Mouse (Mus musculus) heart, embryonic 13.5 days (tissue): Measurements from ENCODE around the gene Atp6v1b1. TPM values are rescaled to one million over a fixed set of nuclear protein-coding genes. Genes with fewer than 3 reads are reported as not detected.
"Not testable (repeated sequence)": the region's sequence is repeated elsewhere in the genome, so short reads cannot be mapped to it uniquely, and the experiment has no call there.

Source experiments
- ATAC-seq: fragments of 200-750 bp; cut with Nextera tagmentation; 2 replicates; pipeline ENCODE4 v1.8.0; 2017; ENCODE audit warnings: moderate TSS enrichment; ENCODE audit not compliant: insufficient number of reproducible peaks, low FRiP score, low TSS enrichment; ENCODE audit errors: extremely low read depth
- H3K27ac ChIP-seq: fragments of 300-500 bp; sonication (generic); replicated peaks from 2 replicates; pipeline ENCODE4 v1.5.1; 2015; ENCODE audit warnings: moderate library complexity, mild to moderate bottlenecking, inconsistent platforms
- H3K27me3 ChIP-seq: fragments of 300-500 bp; sonication (generic); replicated peaks from 2 replicates; pipeline ENCODE4 v1.6.1; 2015; ENCODE audit warnings: mild to moderate bottlenecking, inconsistent platforms
- H3K36me3 ChIP-seq: fragments of 300-500 bp; sonication (generic); 2 replicates; pipeline ENCODE4 v1.6.1; 2015; ENCODE audit warnings: mild to moderate bottlenecking, inconsistent platforms
- H3K4me1 ChIP-seq: fragments of 300-500 bp; sonication (generic); 2 replicates; pipeline ENCODE4 v1.6.1; 2015; ENCODE audit warnings: inconsistent platforms
- H3K4me2 ChIP-seq: fragments of 300-500 bp; sonication (generic); 2 replicates; pipeline ENCODE4 v1.6.1; 2015; ENCODE audit warnings: inconsistent platforms, mild to moderate bottlenecking, moderate library complexity
- H3K4me3 ChIP-seq: fragments of 300-500 bp; sonication (generic); 2 replicates; pipeline ENCODE4 v1.5.1; 2015; ENCODE audit warnings: moderate library complexity, mild to moderate bottlenecking, inconsistent platforms
- H3K9ac ChIP-seq: fragments of 300-500 bp; sonication (generic); 2 replicates; pipeline ENCODE4 v1.6.1; 2015; ENCODE audit warnings: inconsistent platforms, mild to moderate bottlenecking, moderate library complexity
- H3K9me3 ChIP-seq: fragments of 300-500 bp; sonication (generic); 2 replicates; pipeline ENCODE4 v1.6.1; 2016; ENCODE audit warnings: inconsistent platforms
- WGBS: fragments of 180-500 bp; shearing (Covaris S2); methylation state at CpG from one replicate; pipeline ENCODE4 v1.1.7; 2015; ENCODE audit warnings: mixed read lengths; 5-methylcytosine and 5-hydroxymethylcytosine counted together
- polyA plus RNA-seq: library from polyadenylated mRNA; unstranded; fragments of >200 nt; fragmentation: Nextera tagmentation; extraction: Ambion mirVana; gene quantifications from 2 replicates; pipeline ENCODE4 v1.2.1, GENCODE M21; 2015

The Atp6v1b1 gene
- polyA plus RNA-seq, 1 experiment from 2014 or later = not detected

DNA sequence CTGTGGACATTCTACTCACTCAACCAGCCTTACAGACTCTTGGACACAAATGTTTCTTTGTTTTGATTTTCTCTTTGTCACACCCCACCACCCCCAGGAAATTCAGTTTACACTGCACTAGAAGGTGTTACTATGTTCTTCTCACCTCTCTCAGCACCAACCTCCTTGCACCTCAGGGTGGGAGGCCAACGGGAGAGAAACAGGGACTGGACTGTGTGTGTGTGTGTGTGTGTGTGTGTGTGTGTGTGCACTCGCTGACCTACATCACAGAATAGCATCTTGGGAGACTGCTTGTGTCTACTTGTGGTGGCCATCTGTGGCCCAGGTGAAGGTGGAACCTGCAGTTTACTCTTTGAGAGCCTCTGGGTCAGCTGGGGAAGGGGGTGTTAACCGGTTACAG is 43.6 kb downstream of the Atp6v1b1 start:
- Histone ChIP-seq H3K4me1 (peaks cover 6% of the 10 kb centered on the region; the same call in 1 of the 2 replicates), H3K4me2 (no peak overlapping the region), H3K27ac (no peak overlapping the region), H3K36me3 (no peaks in the 10 kb centered on the region), H3K4me3 (no peak overlapping the region), H3K27me3 (peaks cover 7% of the 10 kb centered on the region; the same call in 1 of the 2 replicates), H3K9me3 (no peaks in the 10 kb centered on the region), H3K9ac (no peak overlapping the region)
- no peak for ATAC-seq
- 62% methylated on average over 3 of the region's 3 CpGs for WGBS

DNA sequence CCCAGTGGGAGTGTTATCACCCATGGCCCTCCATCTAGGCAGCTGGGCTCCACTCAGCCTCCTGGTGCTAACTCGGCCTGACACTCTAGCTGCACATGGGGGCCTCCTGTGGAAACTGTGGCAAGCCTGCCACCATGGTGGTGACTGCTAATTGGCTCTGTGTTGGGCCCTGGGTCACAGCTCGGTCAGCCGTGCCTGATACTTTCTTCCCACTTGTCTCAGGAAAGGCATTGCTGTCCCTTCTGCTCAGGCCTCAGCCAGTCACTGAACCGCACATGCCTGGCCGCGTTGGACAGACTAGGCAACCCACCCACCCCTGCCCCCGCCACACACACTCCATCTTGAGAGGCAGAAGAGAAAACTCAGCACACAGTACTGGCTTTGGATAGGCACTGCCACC is 45.8 kb downstream of the Atp6v1b1 start:
- Histone ChIP-seq H3K4me1 (peaks cover 10% of the 10 kb centered on the region; the same call in 1 of the 2 replicates), H3K9ac (no peak overlapping the region), H3K9me3 (no peaks in the 10 kb centered on the region), H3K27me3 (peaks cover 7% of the 10 kb centered on the region; the same call in 1 of the 2 replicates), H3K27ac (no peak overlapping the region), H3K4me3 (no peak overlapping the region), H3K36me3 (no peaks in the 10 kb centered on the region), H3K4me2 (no peak overlapping the region)
- 54% methylated on average over 7 of the region's 7 CpGs for WGBS
- ATAC-seq = no peak

DNA sequence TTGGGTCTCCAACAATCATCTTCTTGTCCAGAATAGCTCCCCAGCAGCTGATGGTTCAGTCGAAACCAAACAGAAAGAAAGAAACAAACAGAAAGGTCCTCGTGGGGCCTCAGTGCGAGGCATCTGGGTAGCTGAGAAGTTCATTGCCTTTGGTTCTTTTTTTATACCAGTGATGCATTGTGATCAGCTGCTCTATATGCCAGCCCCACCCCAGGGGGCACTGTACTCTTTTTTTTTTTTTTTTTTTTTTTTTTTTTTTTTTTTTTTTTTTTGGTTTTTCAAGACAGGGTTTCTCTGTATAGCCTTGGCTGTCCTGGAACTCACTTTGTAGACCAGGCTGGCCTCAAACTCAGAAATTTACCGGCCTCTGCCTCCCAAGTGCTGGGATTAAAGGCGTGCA is 47.7 kb downstream of the Atp6v1b1 start:
- H3K9ac ChIP-seq, H3K27ac ChIP-seq, H3K4me2 ChIP-seq, H3K27me3 ChIP-seq, H3K36me3 ChIP-seq, H3K4me3 ChIP-seq, H3K9me3 ChIP-seq, ATAC-seq: not testable (repeated sequence)
- 83% methylated on average over 5 of the region's 5 CpGs for WGBS
- H3K4me1 ChIP-seq = peaks cover 17% of the 10 kb centered on the region

DNA sequence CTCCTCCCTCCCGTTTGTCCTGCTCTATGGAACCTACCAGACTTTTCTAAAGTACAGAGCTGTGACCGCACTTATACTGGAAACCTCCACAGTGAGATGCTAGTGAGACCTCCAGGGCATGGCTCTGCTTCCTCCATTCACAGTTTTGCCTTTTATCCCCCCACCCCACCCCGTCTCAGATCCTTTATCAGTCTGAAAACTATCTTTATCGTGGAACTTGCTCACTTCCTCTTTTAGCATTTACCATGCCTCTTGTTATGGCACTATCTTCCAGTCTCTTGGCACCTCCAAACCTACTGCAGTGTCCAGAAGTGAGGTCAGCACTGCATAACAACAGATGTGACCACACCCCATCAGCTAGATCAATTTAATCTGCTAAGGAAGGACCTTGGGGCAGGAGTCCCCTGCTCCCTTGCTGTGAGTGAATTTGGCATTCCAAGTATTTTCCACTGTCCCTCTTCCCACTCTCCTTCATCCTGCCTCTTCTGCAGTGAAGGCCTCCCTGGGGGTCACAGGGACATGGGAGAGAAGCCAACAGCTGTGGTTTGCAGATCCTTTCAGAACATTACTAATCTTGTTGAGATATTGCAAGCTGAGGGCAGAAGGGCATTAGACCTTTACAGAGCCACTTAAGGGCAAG is 48.6 kb downstream of the Atp6v1b1 start:
- 41% methylated on average over 4 of the region's 4 CpGs for WGBS
- peaks cover 19% of the 10 kb centered on the region for H3K4me1 ChIP-seq
- 0 out of 2 replicates have a peak overlapping the region, but pooled peaks have one; percentile 5 for H3K9ac ChIP-seq
- H3K36me3 ChIP-seq = no peaks in the 10 kb centered on the region
- H3K4me3 ChIP-seq = no peak overlapping the region
- no peak for ATAC-seq
- H3K27ac ChIP-seq = no peak overlapping the region; the same call in 1 of the 2 replicates
- H3K9me3 ChIP-seq = no peaks in the 10 kb centered on the region
- no peak overlapping the region for H3K4me2 ChIP-seq
- H3K27me3 ChIP-seq = no peaks in the 10 kb centered on the region

DNA sequence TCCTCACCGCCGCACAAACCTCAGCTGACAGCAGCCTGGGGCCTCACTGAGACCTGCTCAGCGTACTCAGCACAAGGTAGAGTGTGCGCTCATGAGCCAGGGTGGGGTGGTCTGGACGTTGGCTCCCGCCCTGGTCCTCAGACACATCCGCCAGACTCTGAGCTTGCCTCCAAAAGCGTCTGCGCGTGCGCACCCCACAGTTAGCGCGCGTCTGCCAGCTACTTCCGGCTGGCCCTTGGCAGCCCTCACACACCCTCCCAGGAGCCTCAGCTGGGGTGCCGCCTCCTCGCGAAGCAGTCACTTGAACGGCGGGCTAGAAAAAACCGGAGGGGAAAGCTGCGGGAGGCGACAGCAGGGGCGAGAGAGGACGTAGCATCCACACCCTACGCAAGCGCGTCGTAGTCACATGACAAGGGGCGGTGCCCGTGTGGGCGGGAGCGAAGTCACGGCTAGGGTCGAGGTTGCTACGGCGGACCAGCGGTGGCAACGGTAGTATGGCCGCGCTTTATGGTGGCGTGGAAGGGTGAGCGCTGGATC is 52.0 kb downstream of the Atp6v1b1 start, which contains the start of gene Nagk:
Nagk (plus strand) TSS at position 223 of the 537 bp plus-strand sequence.
- no peaks in the 10 kb centered on the region for H3K9me3 ChIP-seq
- H3K27ac ChIP-seq = peak within 1 kb of the TSS; percentile 97
- ATAC-seq = peak; percentile 96
- H3K4me2 ChIP-seq = peak within 1 kb of the TSS; percentile 94
- H3K4me1 ChIP-seq = peaks cover 19% of the 10 kb centered on the region
- H3K9ac ChIP-seq = peak within 1 kb of the TSS; percentile 93
- H3K36me3 ChIP-seq = peaks cover 24% of the 10 kb centered on the region
- under 1% methylated on average over 43 of the region's 43 CpGs for WGBS
- no peaks in the 10 kb centered on the region for H3K27me3 ChIP-seq
- peak within 1 kb of the TSS; percentile 85 for H3K4me3 ChIP-seq

DNA sequence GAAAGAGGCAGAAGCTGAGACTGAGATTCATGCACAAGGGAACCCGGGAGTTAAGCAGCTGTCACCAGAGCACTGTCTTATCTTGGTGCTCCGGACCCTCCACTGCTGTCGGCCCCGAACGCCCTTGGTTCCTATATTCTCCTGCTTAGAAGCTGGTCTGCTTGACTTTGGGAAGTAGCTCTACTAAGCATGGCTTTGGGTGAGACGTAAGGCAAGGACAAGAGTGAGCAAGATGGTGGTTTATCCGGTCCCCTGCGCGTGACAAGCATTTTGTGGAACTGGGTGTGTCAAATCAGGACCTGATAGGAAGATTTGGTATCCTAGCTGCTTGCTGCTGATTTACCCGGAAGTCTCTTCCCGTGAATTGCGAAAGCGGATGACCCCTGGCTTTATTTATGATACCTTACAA is 52.7 kb downstream of the Atp6v1b1 start:
- WGBS = 6% methylated on average over 13 of the region's 13 CpGs
- Histone ChIP-seq H3K9ac (peak overlapping the region; percentile 93), H3K27ac (peak overlapping the region; percentile 97), H3K27me3 (no peaks in the 10 kb centered on the region), H3K4me1 (peaks cover 19% of the 10 kb centered on the region), H3K4me3 (peak overlapping the region; percentile 85), H3K4me2 (peak overlapping the region; percentile 94), H3K36me3 (peaks cover 31% of the 10 kb centered on the region), H3K9me3 (no peaks in the 10 kb centered on the region)
- peak; percentile 7; the same call in 1 of the 2 replicates for ATAC-seq

DNA sequence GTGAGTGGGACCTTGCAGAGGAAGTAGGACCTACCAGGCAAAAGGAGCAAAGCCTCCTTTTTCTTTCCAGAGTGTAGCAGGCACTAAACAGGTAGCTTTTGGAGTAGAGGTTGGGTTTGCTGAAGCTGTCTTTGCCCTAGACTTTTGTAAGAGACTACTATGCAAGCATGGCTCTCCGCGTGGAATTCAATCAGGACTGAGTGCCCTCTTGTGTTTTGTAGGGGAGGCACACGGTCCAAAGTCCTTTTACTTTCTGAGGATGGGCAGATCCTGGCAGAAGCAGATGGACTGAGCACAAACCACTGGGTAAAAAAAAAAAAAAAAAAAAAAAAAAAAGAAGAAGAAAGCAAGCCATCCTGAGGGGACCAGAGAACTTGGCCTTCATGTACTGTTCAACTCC is 53.9 kb downstream of the Atp6v1b1 start:
- H3K4me2 ChIP-seq = no peak overlapping the region

DNA sequence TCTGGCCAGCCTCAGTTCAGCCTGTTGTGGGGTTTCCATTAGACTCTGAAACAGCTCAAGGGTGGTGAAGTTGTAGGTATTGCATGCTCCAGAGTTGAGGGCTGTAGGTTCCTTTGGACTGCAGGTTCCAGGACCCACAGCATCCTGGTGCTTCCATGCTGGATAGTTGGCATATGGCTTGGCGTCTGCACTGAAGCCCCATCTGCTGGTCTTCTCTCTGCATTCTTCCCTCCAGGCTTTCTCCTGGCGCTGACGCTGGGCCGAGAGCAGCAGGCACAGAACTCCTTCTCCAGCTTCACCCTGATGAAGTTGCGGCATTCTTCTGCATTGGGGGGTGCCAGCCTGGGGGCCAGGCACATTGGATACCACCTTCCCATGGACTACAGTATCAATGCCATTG is 59.2 kb downstream of the Atp6v1b1 start:
- H3K36me3 ChIP-seq = peaks cover 81% of the 10 kb centered on the region
- H3K9me3 ChIP-seq = no peaks in the 10 kb centered on the region
- no peaks in the 10 kb centered on the region for H3K27me3 ChIP-seq
- H3K27ac ChIP-seq = no peak overlapping the region
- WGBS = 83% methylated on average over 5 of the region's 5 CpGs
- ATAC-seq = no peak
- H3K4me1 ChIP-seq = no peaks in the 10 kb centered on the region
- no peak overlapping the region for H3K4me3 ChIP-seq
- H3K9ac ChIP-seq = no peak overlapping the region
- no peak overlapping the region for H3K4me2 ChIP-seq

More for the DNA sequence above, 53.9 kb downstream of the Atp6v1b1 start:
- peaks cover 43% of the 10 kb centered on the region for H3K36me3 ChIP-seq
- H3K9ac ChIP-seq = no peak overlapping the region
- H3K4me3 ChIP-seq = no peak overlapping the region
- no peak overlapping the region for H3K27ac ChIP-seq
- no peak for ATAC-seq
- H3K4me1 ChIP-seq = peaks cover 10% of the 10 kb centered on the region
- 57% methylated on average over 3 of the region's 3 CpGs for WGBS
- no peaks in the 10 kb centered on the region for H3K9me3 ChIP-seq
- H3K27me3 ChIP-seq = no peaks in the 10 kb centered on the region

DNA sequence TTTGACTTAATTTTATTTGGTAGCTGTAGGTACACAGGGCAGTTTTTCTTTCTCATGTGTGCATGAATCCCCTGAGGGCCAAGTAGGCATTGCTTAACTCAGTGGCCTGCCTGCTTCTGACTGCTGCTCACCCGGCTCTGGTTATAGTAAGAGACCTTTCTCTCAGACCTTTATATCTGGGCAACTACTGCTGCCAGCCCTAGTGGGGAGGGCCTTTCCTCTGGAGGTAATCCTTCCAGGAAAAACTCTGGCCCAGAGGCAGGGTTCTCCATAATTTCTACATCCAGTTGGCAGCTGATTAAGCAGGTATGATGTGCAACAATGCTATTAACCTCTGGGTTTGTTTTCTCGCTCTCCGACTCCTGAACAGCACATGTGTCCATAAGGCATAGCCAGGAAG is 60.1 kb downstream of the Atp6v1b1 start:
- H3K27ac ChIP-seq = no peak overlapping the region
- no peak overlapping the region for H3K4me2 ChIP-seq
- no peaks in the 10 kb centered on the region for H3K4me1 ChIP-seq
- H3K4me3 ChIP-seq = no peak overlapping the region
- ATAC-seq = no peak
- no peak overlapping the region for H3K9ac ChIP-seq
- 85% methylated on average over 3 of the region's 3 CpGs for WGBS
- no peaks in the 10 kb centered on the region for H3K9me3 ChIP-seq
- H3K36me3 ChIP-seq = peaks cover 79% of the 10 kb centered on the region
- H3K27me3 ChIP-seq = no peaks in the 10 kb centered on the region

Other genes starting within 250 kb of the Atp6v1b1 start
- gene Dguok, start 236.0 kb upstream of the Atp6v1b1 start, polyA plus RNA-seq = 54.0 and 55.2 TPM in 2 replicates
- 15.2 and 20.7 TPM in 2 replicates for gene Actg2, start 206.7 kb upstream of the Atp6v1b1 start, polyA plus RNA-seq
- 21.4 and 24.2 TPM in 2 replicates for gene Stambp, start 170.3 kb upstream of the Atp6v1b1 start, polyA plus RNA-seq
- 0.23 and 0.27 TPM in 2 replicates for gene Clec4f, start 86.8 kb upstream of the Atp6v1b1 start, polyA plus RNA-seq
- 0.09 TPM in 1 of 2 replicates, not detected in the other for gene Cd207, start 65.1 kb upstream of the Atp6v1b1 start, polyA plus RNA-seq
- gene Vax2, start 31.7 kb upstream of the Atp6v1b1 start, polyA plus RNA-seq = not detected in 2 replicates
- gene Ankrd53, start 19.7 kb downstream of the Atp6v1b1 start, polyA plus RNA-seq = not detected in 2 replicates
- gene Tex261, start 32.8 kb downstream of the Atp6v1b1 start, polyA plus RNA-seq = 60.4 and 72.9 TPM in 2 replicates
- gene Nagk, start 52.0 kb downstream of the Atp6v1b1 start, polyA plus RNA-seq = 55.4 and 57.6 TPM in 2 replicates
- gene Paip2b, start 88.8 kb downstream of the Atp6v1b1 start, polyA plus RNA-seq = 12.5 and 13.1 TPM in 2 replicates
- 35.2 and 36.9 TPM in 2 replicates for gene Zfp638, start 124.1 kb downstream of the Atp6v1b1 start, polyA plus RNA-seq